Mouse (Mus musculus): Measurements from ENCODE around the gene Mapk8ip2. TPM values are rescaled to one million over a fixed set of nuclear protein-coding genes. Genes with fewer than 3 reads are reported as not detected.

Gene Mapk8ip2
- polyA plus RNA-seq, 1 experiment = 134 TPM

Other genes starting within 250 kb of the Mapk8ip2 start
- gene Ppp6r2, start 242.4 kb upstream of the Mapk8ip2 start, polyA plus RNA-seq (2012; rRNA removed) = 125 and 147 TPM in 2 replicates
- 212 and 221 TPM in 2 replicates for gene Sbf1, start 138.6 kb upstream of the Mapk8ip2 start, polyA plus RNA-seq (2012; rRNA removed)
- gene Adm2, start 131.2 kb upstream of the Mapk8ip2 start, polyA plus RNA-seq (2012; rRNA removed) = not detected in 2 replicates
- gene Miox, start 119.5 kb upstream of the Mapk8ip2 start, polyA plus RNA-seq (2012; rRNA removed) = not detected in 2 replicates
- 14.7 and 15.8 TPM in 2 replicates for gene Lmf2, start 98.3 kb upstream of the Mapk8ip2 start, polyA plus RNA-seq (2012; rRNA removed)
- 101 and 112 TPM in 2 replicates for gene Ncaph2, start 98.2 kb upstream of the Mapk8ip2 start, polyA plus RNA-seq (2012; rRNA removed)
- 30.0 and 30.5 TPM in 2 replicates for gene Sco2, start 80.1 kb upstream of the Mapk8ip2 start, polyA plus RNA-seq (2012; rRNA removed)
- 3.3 TPM in 2 replicates for gene Tymp, start 76.9 kb upstream of the Mapk8ip2 start, polyA plus RNA-seq (2012; rRNA removed)
- 2.4 and 3.8 TPM in 2 replicates for gene Odf3b, start 74.6 kb upstream of the Mapk8ip2 start, polyA plus RNA-seq (2012; rRNA removed)
- gene Klhdc7b, start 69.0 kb upstream of the Mapk8ip2 start, polyA plus RNA-seq (2012; rRNA removed) = 0.16 and 0.25 TPM in 2 replicates
- 0.48 TPM in 1 of 2 replicates, not detected in the other for gene Syce3, start 43.4 kb upstream of the Mapk8ip2 start, polyA plus RNA-seq (2012; rRNA removed)
- gene Cpt1b, start 28.1 kb upstream of the Mapk8ip2 start, polyA plus RNA-seq (2012; rRNA removed) = 2.0 and 2.9 TPM in 2 replicates
- 3.2 and 3.8 TPM in 2 replicates for gene C730034F03Rik, start 24.3 kb upstream of the Mapk8ip2 start, polyA plus RNA-seq (2012; rRNA removed)
- 0.08 and 0.28 TPM in 2 replicates for gene Gm44502, start 24.2 kb upstream of the Mapk8ip2 start, polyA plus RNA-seq (2012; rRNA removed)
- gene Chkb, start 24.0 kb upstream of the Mapk8ip2 start, polyA plus RNA-seq (2012; rRNA removed) = 66.1 and 70.7 TPM in 2 replicates
- 29.6 and 34.9 TPM in 2 replicates for gene Arsa, start 23.5 kb downstream of the Mapk8ip2 start, polyA plus RNA-seq (2012; rRNA removed)
- gene Shank3, start 45.7 kb downstream of the Mapk8ip2 start, polyA plus RNA-seq (2012; rRNA removed) = 76.4 and 84.0 TPM in 2 replicates
- 4.2 TPM in 2 replicates for gene Acr, start 114.4 kb downstream of the Mapk8ip2 start, polyA plus RNA-seq (2012; rRNA removed)
- gene Rabl2, start 138.0 kb downstream of the Mapk8ip2 start, polyA plus RNA-seq (2012; rRNA removed) = 74.5 and 82.6 TPM in 2 replicates

Data from frontal cortex, adult 2 months (tissue).